Mouse (Mus musculus): Measurements from ENCODE around the gene Tlk1.

The Tlk1 gene

DNA sequence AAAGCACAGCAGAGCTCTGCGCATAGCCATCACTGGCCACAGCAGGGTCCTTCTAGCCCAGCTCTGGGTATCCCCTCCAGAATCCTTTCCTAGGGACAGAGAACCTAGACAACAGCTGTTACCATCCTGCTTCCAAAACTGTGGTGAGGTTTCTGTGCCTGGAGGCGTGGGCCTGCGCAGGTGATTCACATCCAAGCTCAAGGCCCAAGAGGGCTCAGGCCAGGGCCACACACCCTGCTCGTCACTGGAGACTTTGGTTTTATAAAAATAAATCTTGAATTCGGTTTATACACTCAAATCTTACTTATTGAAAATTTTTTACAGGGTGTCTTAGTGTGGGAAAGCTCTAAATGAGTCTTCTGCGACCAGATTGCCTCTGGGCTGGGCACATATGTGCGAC lies 115.3 kb downstream of the Tlk1 start:
- in situ Hi-C loops (cut with MboI; ENCODE audit: unreplicated experiment in 2 of 2) = loop anchor here in 1 of 2 experiments (25.0 kb wide), 1 partner anchor 527 kb away; no protein-coding TSS in a partner anchor

DNA sequence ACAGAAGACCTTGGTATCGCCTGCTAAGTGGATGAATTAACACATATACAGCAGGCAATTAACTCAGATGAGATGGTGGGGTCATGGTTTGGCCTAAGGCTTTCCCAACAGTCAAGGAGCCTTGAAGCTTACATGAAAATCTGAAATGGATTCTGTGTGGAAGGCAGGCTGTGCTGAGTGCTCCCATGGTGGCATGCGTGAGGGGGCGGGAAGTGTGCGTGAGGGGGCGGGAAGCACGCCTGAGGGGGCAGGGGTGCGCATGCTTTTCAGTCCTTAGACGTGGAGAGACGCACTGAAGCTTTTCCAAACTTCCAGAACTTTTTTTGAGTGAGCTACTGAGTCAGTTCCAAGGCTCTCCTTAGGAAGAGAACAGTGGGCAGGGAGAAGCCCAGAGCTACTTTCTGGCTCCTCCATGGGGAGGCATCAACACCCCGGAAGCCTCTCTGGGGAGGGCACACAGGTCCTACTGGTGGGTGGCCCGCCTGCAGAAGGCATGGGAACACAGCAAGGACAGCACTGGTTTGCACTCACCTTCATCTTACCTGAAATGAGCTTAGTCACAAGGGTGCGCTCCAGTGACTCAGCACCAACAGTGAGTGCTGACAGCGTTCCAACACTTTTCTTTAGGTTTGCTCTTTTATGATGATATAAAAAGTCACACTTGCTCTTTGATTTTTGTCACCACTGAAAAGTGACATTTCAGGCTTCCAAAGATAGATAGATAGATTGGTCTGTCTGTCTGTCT lies 116.4 kb downstream of the Tlk1 start:
- in situ Hi-C loops (cut with MboI; ENCODE audit: unreplicated experiment in 2 of 2) = loop anchor here (10.0 to 25.0 kb wide), 3 partner anchors 116 to 528 kb away; partner anchors contain the start of gene Tlk1 (in 1 of the 2)

DNA sequence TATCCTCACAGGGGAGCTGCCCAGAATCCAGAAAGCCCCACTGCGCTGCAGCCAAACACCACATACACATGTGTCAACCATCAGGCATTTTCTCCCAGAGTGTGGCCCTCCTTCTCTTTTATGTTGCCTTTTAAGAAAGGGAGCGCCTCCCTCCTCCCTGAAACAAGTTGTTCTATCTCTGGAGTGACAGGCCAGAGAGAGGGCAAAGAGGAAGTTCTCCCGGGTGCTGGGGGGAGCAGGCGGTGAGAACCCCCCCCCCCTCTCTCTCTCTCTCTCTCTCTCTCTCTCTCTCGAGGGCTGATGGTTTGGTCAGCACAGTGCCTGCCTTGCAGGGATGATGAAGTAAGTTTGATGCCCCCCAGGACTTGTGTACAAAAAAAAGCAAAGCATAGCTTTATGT lies 123.1 kb downstream of the Tlk1 start:
- in situ Hi-C loops (cut with MboI; ENCODE audit: unreplicated experiment in 2 of 2) = loop anchor here (10.0 to 25.0 kb wide), 3 partner anchors 122 to 535 kb away; partner anchors contain the start of gene Tlk1 (in 1 of the 2)

DNA sequence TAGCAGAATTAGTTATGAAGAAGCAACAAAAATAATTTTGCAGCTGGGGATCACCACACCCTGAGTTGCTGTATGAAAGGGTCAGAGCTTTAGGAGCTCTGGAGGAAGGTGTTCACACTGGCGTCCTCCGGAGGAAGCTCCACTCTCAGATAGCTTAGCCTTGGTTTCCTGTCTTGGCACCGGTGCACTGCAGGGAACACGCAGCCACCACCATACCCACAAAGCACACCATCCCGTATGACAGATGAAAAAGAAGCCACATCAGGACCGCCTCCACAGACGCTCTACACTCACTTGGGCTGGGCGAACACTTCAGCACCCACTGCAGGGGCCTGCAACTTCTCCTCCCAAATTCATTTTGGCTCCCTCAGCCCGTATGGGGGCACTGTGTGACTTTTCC lies 124.0 kb downstream of the Tlk1 start:
- in situ Hi-C loops (cut with MboI; ENCODE audit: unreplicated experiment in 2 of 2) = loop anchor here (10.0 to 25.0 kb wide), 3 partner anchors 123 to 536 kb away; partner anchors contain the start of gene Tlk1 (in 1 of the 2)

DNA sequence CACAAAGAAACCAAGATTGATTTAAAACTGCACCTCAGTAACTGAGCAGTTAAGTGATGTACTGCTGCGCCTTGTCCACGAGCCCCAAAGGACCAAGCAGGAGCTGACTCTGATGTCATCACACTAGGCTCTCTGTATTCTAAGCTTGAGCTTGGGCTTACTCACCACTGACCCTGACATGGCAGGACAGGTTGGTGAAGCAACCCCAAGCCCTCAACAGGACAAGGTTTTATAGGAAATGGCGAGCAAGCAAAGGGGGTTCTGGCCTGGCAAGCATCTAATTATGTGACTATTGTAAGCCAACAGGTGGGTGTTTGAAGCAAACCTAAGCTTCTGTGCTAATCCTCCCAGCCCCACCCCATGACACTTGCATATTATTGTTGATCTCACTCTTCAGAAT lies 124.7 kb downstream of the Tlk1 start:
- in situ Hi-C loops (cut with MboI; ENCODE audit: unreplicated experiment in 2 of 2) = loop anchor here (10.0 to 25.0 kb wide), 3 partner anchors 124 to 536 kb away; partner anchors contain the start of gene Tlk1 (in 1 of the 2)

DNA sequence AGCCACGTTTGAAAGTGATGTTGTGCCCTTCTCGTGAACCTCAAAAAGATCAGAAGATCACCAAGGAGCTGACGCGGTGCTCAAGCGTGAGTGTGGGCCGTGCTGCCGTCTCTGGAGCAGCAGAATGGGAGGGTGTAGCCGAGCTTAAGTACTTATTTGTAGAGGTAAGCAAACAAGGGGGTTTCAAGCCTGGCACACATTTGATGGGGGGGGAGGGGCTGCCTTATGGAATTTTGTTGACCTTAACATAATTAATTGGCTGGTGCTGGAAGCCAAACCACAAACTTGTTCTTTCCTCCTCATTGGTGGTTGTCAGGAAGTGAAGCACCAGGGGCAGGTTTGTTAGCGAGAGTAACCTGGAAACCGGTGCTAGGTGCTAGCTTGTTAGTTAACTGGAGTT lies 129.8 kb downstream of the Tlk1 start:
- in situ Hi-C loops (cut with MboI; ENCODE audit: unreplicated experiment in 2 of 2) = loop anchor here (25.0 kb wide), 2 partner anchors 1117 to 1142 kb away; no protein-coding TSS in a partner anchor

DNA sequence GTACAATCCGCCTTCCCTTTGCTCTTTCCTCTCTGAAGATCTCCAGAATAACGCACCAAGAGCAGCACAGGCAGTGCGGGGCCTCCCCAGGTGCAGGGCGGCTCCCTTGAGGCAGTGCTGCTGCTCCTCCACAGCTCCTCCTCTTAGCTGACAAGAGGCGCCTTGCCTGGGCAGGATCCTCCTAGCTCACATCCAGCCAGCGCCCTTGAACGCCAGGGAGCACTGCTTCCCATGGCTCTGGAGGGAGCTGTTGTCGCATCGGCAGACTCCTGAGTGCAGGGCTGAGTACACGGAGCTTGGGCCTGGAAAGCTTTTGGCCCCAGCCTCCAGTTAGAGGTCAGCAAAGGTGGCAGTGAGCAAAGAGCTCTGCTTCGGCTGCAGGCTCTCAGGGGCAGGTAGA lies 135.3 kb downstream of the Tlk1 start:
- in situ Hi-C loops (cut with MboI; ENCODE audit: unreplicated experiment in 2 of 2) = loop anchor here (25.0 kb wide), 2 partner anchors 1122 to 1147 kb away; no protein-coding TSS in a partner anchor

DNA sequence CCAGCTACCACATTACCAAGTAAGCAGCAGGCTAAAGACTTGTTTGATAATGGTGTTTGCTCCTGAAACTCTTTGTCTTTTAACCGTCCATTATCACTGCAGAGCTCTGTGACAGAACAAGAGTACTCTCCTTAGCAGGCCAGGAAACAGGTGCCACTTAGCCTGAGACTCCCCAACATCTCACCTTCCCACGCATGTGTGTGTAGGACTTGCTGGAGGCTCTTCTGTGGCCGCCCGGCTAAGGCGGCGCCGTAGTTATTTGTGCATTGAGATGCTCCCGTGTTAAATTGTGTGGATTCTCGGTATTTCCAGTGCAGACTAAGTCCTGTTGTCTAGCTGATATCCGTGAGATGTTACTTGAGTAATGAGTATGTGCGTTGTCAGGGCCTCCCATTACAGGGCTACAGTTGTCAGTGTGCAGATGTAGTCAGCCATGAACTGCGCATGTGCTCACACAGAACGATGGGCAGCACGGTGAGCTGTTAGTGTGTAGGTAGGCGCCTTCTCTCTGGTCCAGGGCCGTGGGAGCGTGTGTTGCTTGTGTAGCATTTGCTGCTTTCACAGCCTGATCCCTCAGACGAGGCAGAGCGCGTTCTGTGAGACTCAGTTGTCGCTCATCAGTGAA lies 137.0 kb downstream of the Tlk1 start:
- in situ Hi-C loops (cut with MboI; ENCODE audit: unreplicated experiment in 2 of 2) = loop anchor here (25.0 kb wide), 2 partner anchors 1124 to 1149 kb away; no protein-coding TSS in a partner anchor

DNA sequence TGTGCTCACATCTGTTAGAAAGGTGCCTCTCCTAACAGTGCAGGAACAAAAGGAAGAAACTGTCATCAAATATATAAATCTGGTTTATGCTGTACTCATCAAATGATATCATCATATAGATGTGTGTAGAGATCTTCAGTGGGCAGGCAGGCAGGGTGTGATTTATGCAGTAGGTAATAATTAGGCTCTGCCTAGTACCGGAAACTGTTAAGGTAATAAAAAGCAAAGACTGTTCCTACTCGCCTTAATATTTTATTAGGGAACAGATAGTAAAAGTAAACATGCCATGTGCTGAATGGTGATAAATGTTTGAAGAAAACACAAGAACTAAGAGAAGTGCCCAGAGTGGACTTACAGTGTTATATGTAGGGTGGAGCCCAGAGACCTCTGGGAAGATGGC lies 143.2 kb downstream of the Tlk1 start:
- in situ Hi-C loops (cut with MboI; ENCODE audit: unreplicated experiment in 2 of 2) = loop anchor here (25.0 kb wide), 2 partner anchors 1130 to 1155 kb away; no protein-coding TSS in a partner anchor

DNA sequence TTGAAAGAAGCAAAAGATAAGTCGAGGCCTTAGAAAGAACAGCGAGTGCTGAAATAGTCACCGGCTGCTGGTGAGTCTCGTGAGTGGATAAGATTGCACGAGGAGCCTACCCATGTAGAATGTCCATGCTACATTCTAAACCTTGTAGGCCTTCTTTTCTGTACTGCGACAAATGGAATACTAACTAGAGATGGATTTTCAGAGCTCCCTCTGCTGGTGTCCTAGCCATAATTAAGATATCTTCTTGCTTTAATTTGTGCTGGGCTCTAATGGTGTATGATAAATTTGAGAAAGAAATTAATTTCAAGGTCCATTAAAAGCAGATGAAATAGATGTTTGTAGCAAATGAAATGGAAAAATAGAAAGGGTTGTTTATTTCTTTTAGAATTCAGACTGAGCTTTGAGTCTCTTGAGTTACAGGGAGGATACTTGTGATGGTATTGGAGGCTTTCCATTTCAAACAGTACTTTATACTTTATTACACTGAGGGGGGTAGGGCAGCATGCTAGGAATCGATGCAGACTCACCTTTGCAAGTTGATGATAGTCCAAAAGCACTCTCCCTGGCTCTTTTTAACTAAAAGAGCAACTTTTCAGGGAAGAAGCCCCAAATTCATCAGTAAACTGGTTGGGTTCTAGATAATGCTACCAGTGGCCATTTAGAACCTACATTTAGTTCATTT lies 151.9 kb downstream of the Tlk1 start:
- in situ Hi-C loops (cut with MboI; ENCODE audit: unreplicated experiment in 2 of 2) = no loop called here

DNA sequence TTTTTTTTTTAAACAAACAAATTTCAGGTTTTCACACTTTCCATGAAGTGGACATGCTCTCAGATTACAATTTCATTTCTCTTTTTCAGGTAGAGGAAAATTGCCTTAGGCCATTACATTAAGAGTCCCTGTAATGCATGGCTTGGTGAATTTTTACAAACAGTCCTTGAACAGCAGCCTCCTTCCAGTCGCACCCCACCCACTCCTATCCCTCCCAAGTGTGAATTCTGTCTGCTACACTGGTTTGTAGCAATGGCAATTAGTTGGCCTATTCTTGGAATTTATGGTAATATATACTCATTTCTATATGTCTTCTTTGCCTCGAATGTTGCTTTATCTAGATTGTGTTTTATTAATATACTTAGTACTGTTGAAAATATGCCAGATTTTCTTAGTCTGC lies 153.1 kb downstream of the Tlk1 start:
- in situ Hi-C loops (cut with MboI; ENCODE audit: unreplicated experiment in 2 of 2) = no loop called here

DNA sequence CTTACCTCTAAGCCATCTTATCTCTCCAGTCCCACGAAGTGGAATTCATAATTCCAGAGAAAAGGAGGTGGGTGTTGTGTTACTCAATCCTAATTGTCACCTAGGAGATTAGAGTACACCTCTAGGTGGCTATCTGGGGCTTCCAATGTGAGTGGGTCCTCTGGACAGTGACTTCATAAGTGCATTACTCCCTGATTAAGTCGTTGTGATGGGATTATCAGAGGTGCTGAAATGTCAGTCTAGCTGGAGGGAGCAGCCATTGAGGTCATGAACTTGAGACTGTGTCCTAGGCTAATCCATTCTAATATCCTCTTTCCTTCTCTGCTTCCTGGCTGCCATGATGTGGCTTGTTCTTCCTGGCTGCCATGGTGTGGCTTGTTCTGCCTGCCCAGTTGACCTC lies 155.6 kb downstream of the Tlk1 start:
- in situ Hi-C loops (cut with MboI; ENCODE audit: unreplicated experiment in 2 of 2) = loop anchor here (10.0 kb wide), 2 partner anchors 155 to 445 kb away; partner anchors contain the start of gene Tlk1 (in 1 of the 2)

DNA sequence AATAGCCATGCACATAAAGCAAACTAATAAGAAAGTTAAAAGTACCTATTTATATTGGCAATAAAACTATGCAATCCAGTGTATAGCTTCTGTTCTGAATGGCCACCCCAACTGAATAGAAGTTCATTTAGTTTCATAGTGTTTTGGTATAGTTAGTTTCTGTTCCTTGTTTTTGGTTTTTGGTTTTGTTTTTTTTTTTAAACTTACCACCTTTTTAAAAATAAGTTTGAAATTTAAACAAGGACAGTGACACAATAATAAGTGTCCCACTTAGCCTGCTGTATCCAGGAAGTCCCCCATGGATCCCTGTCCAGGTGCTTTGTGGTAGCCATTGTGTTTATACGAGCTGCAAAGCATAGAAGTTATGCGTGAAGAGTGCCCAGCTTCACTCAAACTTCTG lies 156.3 kb downstream of the Tlk1 start:
- in situ Hi-C loops (cut with MboI; ENCODE audit: unreplicated experiment in 2 of 2) = loop anchor here (10.0 kb wide), 2 partner anchors 156 to 444 kb away; partner anchors contain the start of gene Tlk1 (in 1 of the 2)

DNA sequence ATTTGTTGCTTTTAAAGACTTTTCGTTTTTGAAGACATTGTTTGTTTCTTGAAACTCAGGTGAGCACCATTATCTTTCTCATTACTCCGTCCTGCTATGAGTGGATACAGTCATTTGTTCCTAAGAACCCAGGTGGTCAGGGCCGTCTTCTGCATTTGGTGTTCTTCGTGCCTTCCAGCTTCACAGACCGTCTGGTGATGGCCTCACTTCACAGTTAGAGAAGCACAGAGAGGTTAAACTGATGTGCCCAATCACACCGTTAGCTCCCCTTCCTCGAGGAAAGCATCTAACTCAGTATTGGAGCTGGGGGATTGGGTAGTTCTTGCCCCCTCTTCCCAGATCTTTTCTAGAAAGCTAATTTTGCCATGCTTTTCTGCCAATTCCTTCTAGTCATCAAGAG lies 158.5 kb downstream of the Tlk1 start:
- in situ Hi-C loops (cut with MboI; ENCODE audit: unreplicated experiment in 2 of 2) = loop anchor here (10.0 kb wide), 2 partner anchors 158 to 442 kb away; partner anchors contain the start of gene Tlk1 (in 1 of the 2)

DNA sequence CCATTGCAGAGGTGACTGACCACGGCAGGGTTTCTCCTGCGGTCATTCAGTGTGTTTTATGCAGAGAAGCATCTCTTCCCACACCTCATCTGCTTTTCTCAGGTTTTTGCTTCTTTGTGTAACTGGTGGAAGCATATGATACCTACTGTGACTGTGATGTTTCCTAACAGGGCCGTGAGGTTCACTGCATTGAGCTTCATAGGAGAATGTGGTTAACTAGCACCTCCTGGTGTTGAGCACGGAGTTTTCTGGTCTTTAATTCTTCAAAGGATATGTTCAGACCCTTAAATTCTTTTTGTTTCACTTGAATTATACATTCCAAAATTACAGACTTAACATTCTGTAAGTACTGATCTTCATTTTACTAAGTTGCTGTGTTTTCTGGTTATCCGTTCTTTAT lies 161.8 kb downstream of the Tlk1 start:
- in situ Hi-C loops (cut with MboI; ENCODE audit: unreplicated experiment in 2 of 2) = loop anchor here (10.0 kb wide), 2 partner anchors 161 to 439 kb away; partner anchors contain the start of gene Tlk1 (in 1 of the 2)

All from v-Abl transformed pro-B cells (cell line).